Mouse (Mus musculus) embryonic facial prominence, embryonic 11.5 days (tissue): Measurements from ENCODE around the gene Mapk1. TPM values are rescaled to one million over a fixed set of nuclear protein-coding genes. Genes with fewer than 3 reads are reported as not detected.

Experiments used
- ATAC-seq: fragments of 200-750 bp; cut with Nextera tagmentation; replicated peaks from 2 replicates; pipeline ENCODE4 v1.8.0; 2017; ENCODE audit warnings: low read depth; ENCODE audit not compliant: insufficient number of reproducible peaks, low FRiP score, low TSS enrichment
- DNase-seq: peaks from one replicate; pipeline ENCODE4 v3.0.0-alpha.2; 2015; ENCODE audit warnings: low spot score
- H3K27ac ChIP-seq: fragments of 300-500 bp; sonication (generic); replicated peaks from 2 replicates; pipeline ENCODE4 v1.5.1; 2014; ENCODE audit warnings: mild to moderate bottlenecking, low read depth, low read length, control low read depth
- H3K27me3 ChIP-seq: fragments of 300-500 bp; sonication (generic); 2 replicates; pipeline ENCODE4 v1.6.1; 2014; ENCODE audit warnings: mild to moderate bottlenecking, low read length, moderate library complexity, mixed read lengths; ENCODE audit not compliant: control insufficient read depth, insufficient read depth
- H3K36me3 ChIP-seq: fragments of 300-500 bp; sonication (generic); replicated peaks from 2 replicates; pipeline ENCODE4 v1.6.1; 2014; ENCODE audit warnings: low read depth, mild to moderate bottlenecking, low read length, moderate library complexity, mixed read lengths; ENCODE audit not compliant: control insufficient read depth, insufficient read depth
- H3K4me1 ChIP-seq: fragments of 300-500 bp; sonication (generic); 2 replicates; pipeline ENCODE4 v1.6.1; 2014; ENCODE audit warnings: low read length, mixed read lengths; ENCODE audit not compliant: control insufficient read depth, insufficient read depth
- H3K4me2 ChIP-seq: fragments of 300-500 bp; sonication (generic); 2 replicates; pipeline ENCODE4 v1.6.1; 2014; ENCODE audit warnings: low read depth, mild to moderate bottlenecking, control low read depth, low read length, moderate library complexity
- H3K4me3 ChIP-seq: fragments of 300-500 bp; sonication (generic); 2 replicates; pipeline ENCODE4 v1.5.1; 2014; ENCODE audit warnings: low read depth, low read length, control low read depth
- H3K9ac ChIP-seq: fragments of 300-500 bp; sonication (generic); replicated peaks from 2 replicates; pipeline ENCODE4 v1.6.1; 2014; ENCODE audit warnings: mild to moderate bottlenecking, control low read depth, low read length
- H3K9me3 ChIP-seq: fragments of 300-500 bp; sonication (generic); replicated peaks from 2 replicates; pipeline ENCODE4 v1.6.1; 2016; ENCODE audit warnings: mild to moderate bottlenecking, low read length, inconsistent platforms, mixed read lengths; ENCODE audit not compliant: control insufficient read depth
- WGBS: fragments of 180-500 bp; shearing (Covaris S2); extraction: QIAGEN DNeasy Blood & Tissue Kit; methylation state at CpG from one replicate; pipeline ENCODE4 v1.1.7; 2014; 5-methylcytosine and 5-hydroxymethylcytosine counted together
- polyA plus RNA-seq: library from polyadenylated mRNA; unstranded; fragments of >200 nt; fragmentation: Nextera tagmentation; extraction: Ambion mirVana; gene quantifications from 2 replicates; pipeline ENCODE4 v1.2.1, GENCODE M21; 2014

Mapk1 gene
- polyA plus RNA-seq, 1 experiment from 2014 or later: 182 TPM

DNA sequence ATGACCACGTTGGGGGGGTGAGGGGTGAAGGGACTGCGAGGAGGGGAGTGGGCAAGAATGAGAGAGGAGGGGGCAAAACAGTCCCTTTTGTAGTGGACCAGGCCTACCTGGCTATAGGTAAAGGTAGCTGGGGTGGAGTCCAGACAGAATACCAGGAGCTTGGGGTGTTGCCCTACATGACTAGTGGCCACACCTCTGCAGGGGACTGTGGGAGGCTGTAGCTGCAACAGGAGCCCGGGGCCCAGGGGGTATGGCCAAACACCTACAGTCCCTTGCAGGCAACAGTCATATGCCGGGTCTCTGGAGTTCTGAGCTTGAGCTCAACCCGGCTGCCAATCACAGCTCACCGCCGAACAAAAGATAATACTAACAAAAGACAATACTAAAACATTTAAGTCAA lies 68.9 kb downstream of the Mapk1 start:
- Histone ChIP-seq H3K27me3 (no peaks in the 10 kb centered on the region), H3K27ac (no peak overlapping the region), H3K4me3 (no peak overlapping the region), H3K36me3 (no peaks in the 10 kb centered on the region; the same call in 1 of the 2 replicates), H3K9me3 (no peaks in the 10 kb centered on the region), H3K9ac (no peak overlapping the region), H3K4me1 (no peaks in the 10 kb centered on the region), H3K4me2 (no peak overlapping the region)
- 84% methylated on average over 7 of the region's 7 CpGs for WGBS
- no peak for ATAC-seq
- no peak for DNase-seq

DNA sequence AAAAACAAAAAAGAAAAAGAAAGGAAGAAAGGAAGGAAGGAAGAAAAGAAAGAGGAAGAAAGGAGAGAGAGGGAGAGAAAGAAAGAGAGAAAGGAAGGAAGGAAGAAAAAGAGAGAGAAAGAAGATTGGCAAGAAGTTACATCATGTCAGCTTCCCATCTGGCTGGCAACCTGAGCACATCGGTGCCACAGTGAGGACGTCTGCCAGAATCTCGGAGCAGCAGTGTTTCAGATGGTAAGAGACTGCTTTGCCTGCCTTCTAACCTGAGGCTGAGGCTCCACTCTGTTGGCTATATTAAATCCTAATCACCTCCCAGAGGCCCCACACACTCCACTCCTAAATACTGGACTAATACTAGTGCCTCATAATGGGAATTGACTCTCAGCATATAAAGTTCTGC lies 70.7 kb downstream of the Mapk1 start:
- no peaks in the 10 kb centered on the region for H3K9me3 ChIP-seq
- no peak overlapping the region for H3K4me2 ChIP-seq
- ATAC-seq: no peak
- H3K9ac ChIP-seq: no peak overlapping the region
- no peaks in the 10 kb centered on the region for H3K27me3 ChIP-seq
- 83% methylated on average over 3 of the region's 3 CpGs for WGBS
- H3K4me3 ChIP-seq: no peak overlapping the region
- no peaks in the 10 kb centered on the region for H3K36me3 ChIP-seq
- no peak for DNase-seq
- H3K4me1 ChIP-seq: no peaks in the 10 kb centered on the region
- H3K27ac ChIP-seq: no peak overlapping the region

DNA sequence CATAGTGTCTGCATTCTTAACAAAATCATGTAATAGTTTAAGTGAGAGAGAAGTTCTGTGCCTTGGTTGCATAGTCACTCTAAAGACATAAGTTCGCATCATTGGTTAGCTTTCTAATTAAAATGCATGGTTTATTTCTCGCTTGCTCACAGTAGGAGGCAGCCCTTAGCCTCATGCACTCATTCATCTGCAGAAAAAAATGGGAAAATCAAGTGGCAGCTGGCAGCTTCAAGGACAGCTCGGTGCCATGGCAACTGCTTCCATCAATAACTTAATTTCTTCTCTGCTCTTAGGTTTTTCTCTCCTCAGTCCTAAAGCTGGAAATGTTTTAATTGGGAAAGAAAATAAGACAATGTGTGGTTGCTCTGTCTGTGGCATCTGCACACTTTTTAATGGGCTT lies 72.4 kb downstream of the Mapk1 start:
- DNase-seq: no peak
- H3K27ac ChIP-seq: no peak overlapping the region

DNA sequence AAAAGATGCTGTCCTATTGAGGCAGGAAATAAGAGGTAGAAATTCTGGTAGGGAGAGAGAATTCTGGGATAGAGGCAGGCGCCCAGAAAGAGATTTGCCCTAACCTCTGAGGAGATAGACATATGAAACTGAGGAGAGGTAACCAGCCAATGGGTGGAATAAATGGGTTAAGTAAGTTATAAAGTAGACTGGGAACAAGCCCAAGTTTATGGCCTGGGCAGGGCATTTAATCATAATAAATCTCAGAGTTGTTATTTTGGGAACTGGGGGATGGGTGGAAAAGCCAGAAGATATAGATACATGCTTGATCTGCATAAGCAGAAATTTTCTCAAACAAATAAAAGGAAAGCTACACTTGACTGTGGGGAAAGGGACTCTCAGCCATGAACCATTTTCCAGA lies 79.2 kb downstream of the Mapk1 start:
- no peak overlapping the region for H3K4me2 ChIP-seq
- 56% methylated on average over 1 of the region's 1 CpGs for WGBS
- no peaks in the 10 kb centered on the region for H3K36me3 ChIP-seq
- H3K27me3 ChIP-seq: no peaks in the 10 kb centered on the region
- H3K4me3 ChIP-seq: no peak overlapping the region
- no peaks in the 10 kb centered on the region for H3K9me3 ChIP-seq
- H3K9ac ChIP-seq: no peak overlapping the region
- ATAC-seq: no peak
- no peak for DNase-seq
- no peak overlapping the region for H3K27ac ChIP-seq
- H3K4me1 ChIP-seq: no peaks in the 10 kb centered on the region

More for the DNA sequence above, 72.4 kb downstream of the Mapk1 start:
- Histone ChIP-seq H3K4me3 (no peak overlapping the region), H3K4me2 (no peak overlapping the region), H3K9me3 (no peaks in the 10 kb centered on the region), H3K9ac (no peak overlapping the region), H3K4me1 (no peaks in the 10 kb centered on the region), H3K27me3 (no peaks in the 10 kb centered on the region), H3K36me3 (no peaks in the 10 kb centered on the region)
- ATAC-seq: no peak
- 71% methylated on average over 3 of the region's 3 CpGs for WGBS

DNA sequence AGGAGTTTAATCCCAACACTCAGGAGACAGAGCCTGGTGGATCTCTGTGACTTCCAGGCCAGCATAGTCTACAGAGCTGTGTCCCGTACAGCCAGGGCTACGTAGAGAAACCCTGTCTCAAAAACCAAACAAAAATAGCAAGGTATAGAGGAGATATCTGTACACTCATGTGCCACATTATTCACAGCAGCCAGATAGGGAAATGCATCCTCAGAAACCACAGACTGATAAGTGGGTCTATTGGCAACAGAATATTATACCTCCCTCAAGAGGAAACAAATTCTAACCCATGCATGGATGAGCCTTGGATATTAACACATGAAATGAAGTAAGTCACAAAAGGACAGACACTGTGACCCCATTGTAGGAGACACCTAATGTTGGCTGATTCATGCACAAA lies 84.4 kb downstream of the Mapk1 start:
- 90% methylated on average over 2 of the region's 2 CpGs for WGBS
- ATAC-seq (no peak), DNase-seq (no peak)
- H3K27me3 ChIP-seq: no peaks in the 10 kb centered on the region
- no peak overlapping the region for H3K9ac ChIP-seq
- no peak overlapping the region for H3K4me2 ChIP-seq
- no peak overlapping the region for H3K27ac ChIP-seq
- no peak overlapping the region for H3K4me3 ChIP-seq
- H3K9me3 ChIP-seq: no peaks in the 10 kb centered on the region
- H3K36me3 ChIP-seq: no peaks in the 10 kb centered on the region
- no peaks in the 10 kb centered on the region for H3K4me1 ChIP-seq

DNA sequence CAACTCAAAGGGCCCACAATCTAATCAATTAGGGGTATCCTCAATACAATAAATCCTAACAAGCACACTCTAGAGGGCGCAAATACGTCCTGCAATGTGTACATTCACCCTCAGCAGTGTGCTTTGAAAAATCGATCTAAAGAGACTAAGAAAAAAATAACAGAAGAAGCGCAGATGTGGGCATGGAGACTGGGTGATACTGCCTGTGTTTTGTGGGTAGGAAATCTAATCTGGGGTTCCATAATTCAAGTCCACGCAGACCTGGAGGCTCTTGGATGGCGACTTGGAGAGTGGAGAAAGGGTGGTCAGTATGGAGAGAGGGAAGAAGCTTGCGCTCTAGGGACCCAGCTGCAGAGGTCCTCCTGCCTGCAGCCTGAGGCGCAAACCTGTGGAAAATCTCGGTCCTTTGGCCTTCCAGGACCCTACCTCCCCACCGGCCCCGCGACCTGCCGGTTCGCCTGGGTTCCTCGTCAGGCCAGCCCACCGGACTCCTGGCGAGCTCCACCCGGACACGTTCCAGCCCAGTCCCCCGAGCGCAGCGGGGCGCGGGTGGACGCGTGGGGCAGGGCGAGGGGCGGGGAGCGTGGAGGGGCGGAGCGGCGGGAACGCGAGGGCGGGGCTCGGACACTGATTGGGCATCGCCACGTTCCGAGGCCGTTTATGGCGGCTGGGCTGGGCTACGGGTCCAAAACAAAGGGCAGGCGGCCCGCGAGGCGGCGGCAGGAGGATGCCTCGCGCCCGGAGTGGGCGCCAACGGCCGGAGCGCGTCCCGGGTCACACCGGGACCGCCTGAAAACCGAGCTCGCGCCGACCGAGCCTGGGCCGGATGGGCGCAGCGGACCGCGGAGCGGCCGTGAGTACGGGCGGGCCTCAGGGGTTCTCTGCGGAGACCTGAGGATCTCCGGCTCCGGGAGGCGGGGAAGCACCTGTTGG lies 86.6 kb downstream of the Mapk1 start, which contains the start of gene Ypel1:
Gene Ypel1, plus strand, starts transcription at position 186 of the 933 bp plus-strand sequence.
- 0 out of 2 replicates have a peak, but pooled peaks cover 2% of the 10 kb centered on the region for H3K36me3 ChIP-seq
- H3K9me3 ChIP-seq: no peaks in the 10 kb centered on the region
- H3K4me2 ChIP-seq: peak within 1 kb of the TSS; percentile 67
- H3K9ac ChIP-seq: peak within 1 kb of the TSS; percentile 87
- ATAC-seq: peak; percentile 95
- H3K4me3 ChIP-seq: peak within 1 kb of the TSS; percentile 90
- no peaks in the 10 kb centered on the region for H3K27me3 ChIP-seq
- no peaks in the 10 kb centered on the region for H3K4me1 ChIP-seq
- peak within 1 kb of the TSS; percentile 77 for H3K27ac ChIP-seq
- under 1% methylated on average over 75 of the region's 76 CpGs for WGBS
- peak; percentile 91 for DNase-seq

DNA sequence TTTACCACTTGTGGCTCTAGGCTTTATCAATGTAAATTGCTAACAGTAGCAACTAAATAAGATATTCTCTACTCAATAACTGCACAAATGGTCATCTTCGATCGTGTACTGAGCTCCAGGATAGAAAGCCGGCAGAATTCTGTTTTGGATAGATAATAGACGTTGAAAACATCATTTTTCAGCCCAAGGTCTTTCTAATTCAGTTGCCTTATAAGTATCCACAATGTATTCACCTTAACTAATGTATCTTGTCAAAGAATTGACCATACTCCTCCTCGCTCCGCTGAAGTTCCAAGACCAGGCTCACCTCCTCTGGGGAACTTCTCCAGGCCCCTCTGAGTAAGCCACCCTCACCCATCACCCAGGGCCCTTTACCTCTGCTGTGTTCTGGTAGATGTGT lies 87.5 kb downstream of the Mapk1 start:
- Histone ChIP-seq H3K27ac (no peak overlapping the region), H3K4me2 (peak overlapping the region; percentile 67), H3K9me3 (no peaks in the 10 kb centered on the region), H3K4me1 (no peaks in the 10 kb centered on the region), H3K27me3 (no peaks in the 10 kb centered on the region), H3K4me3 (peak overlapping the region; percentile 90), H3K36me3 (peaks cover 8% of the 10 kb centered on the region), H3K9ac (peak overlapping the region; percentile 39; the same call in 1 of the 2 replicates)
- 53% methylated on average over 6 of the region's 6 CpGs for WGBS
- no peak for ATAC-seq
- no peak for DNase-seq

DNA sequence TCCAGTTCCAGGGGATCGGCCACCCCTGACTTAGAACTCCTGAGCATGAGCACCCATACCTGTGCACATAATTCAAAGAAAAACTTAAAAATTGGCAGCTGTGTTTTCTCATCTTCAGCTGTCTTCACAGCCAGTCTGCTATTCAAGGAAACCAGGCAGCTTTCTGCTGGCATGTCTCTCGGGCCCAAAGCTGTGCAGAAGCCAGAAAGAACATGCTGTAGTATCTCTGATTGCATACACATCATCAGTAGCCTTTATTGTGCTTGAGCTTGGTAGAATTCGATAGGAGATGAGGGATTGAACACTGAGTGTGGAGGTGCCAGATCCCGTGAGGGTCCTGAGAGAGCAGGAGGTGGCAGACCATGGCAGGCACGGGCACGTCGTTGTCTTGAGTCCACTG lies 89.8 kb downstream of the Mapk1 start:
- Histone ChIP-seq H3K27ac (no peak overlapping the region), H3K9me3 (no peaks in the 10 kb centered on the region), H3K9ac (no peak overlapping the region), H3K4me3 (no peak overlapping the region), H3K4me1 (no peaks in the 10 kb centered on the region), H3K27me3 (no peaks in the 10 kb centered on the region), H3K36me3 (peaks cover 8% of the 10 kb centered on the region), H3K4me2 (no peak overlapping the region)
- ATAC-seq (no peak), DNase-seq (no peak)
- 95% methylated on average over 7 of the region's 7 CpGs for WGBS
